Mouse (Mus musculus): ENCODE measurements around the gene Ifi214.
"Not testable (repeated sequence)": the region's sequence is repeated elsewhere in the genome, so short reads cannot be mapped to it uniquely, and the experiment has no call there.

DNA sequence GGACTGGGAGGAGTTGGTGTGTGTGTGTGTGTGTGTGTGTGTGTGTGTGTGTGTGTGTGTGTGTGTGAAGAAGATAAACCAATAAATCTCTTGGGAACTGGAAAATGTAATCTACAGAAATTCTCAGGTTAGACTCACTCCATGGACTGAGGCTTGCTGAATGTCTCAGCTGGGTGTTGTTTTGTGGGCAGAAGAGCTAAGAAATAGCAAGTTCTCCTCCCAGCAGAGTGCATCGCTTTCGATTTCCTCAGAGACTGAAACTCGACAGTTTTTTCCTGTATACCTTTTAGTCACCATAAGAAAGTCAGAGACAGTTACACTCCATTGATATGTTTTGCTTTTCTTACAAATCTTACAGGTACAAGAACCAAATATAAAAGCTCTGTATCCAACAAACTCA lies at the start of gene Ifi214:
- TF ChIP-seq CTCF, POLR2A (IDR thresholded peaks at IDR 0.05; ENCODE audit: extremely low read depth, insufficient read depth, low read length): not testable (repeated sequence)
